Mouse (Mus musculus) spleen, postnatal 4 days (tissue): Measurements from ENCODE around the gene 6430548M08Rik.
A peak's percentile ranks its signal among the peaks of the same experiment; 100 is the strongest.

ENCODE experiments used
- DNase-seq, 2 experiments: peaks; one replicate each; pipeline ENCODE4 v3.0.0; 2022; ENCODE audit warnings: low spot score in 2 of 2

Gene 6430548M08Rik

DNA sequence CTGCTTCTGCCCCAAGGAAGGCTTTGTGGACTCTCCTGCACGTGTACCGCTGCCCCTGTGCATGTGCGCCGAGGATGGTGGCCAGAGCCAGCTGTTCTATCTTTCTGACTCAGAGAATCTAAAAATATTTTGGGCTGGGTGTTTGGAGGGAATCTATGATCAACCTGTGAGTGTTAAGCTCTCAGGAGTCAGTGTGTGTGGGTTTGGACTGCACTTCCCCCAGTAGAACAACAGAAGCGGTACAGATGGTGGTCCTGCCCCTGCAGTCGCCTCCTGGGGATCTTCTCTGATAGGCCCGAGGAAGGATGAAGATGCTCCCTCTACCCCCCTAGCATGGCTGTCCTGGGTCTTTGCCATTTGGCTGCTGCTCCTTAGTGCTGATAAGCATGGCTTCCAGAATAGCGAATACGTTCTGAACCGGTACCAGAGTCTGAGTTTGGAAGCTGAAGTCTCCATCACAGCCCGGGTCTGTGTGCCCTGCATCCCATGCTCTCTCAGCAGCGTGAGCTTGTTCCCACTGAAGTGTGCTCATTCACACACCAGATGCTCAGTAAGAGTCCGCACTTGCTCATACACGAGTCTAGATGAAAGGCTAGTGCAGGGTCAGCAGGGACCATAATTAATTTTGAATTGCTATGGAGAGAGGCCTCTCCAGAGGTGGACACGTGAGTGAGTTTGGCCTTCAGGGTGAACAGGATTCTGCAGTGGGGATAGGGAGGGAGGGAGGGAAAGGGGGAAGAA, 30.1 kb downstream of the 6430548M08Rik start:
- no peak for DNase-seq

DNA sequence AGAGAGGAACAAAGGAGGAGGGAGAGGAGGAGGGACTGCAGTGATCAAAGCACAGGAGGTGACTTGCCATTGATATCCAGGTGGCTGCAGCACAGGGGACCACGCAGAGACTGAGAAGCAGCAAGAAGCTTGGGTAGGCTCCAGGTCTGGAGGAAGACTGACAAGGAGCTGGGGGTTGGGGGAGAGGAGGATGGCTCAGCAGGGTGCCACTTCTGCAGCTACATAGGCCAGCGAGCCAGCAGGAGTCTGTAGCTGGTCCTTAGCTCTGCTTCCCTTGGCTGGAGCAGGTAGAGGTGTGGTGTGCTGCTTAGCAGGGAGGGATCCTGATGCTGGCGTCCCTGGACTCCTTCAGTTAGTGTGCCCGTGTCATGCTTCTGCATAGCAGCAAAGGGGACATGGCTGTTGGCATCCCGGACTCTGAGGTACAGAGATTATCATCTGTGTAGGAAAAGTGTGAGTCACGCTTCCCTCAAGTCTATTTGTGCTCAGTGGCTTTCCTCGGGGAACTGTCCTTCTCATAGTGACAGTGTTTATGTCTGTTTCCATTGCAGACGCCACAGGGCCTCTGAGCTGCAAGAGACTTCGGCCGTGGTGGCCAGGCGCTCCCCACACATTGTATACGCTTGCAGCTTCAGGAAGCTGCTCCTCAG, 30.8 kb downstream of the 6430548M08Rik start:
- DNase-seq = no peak

DNA sequence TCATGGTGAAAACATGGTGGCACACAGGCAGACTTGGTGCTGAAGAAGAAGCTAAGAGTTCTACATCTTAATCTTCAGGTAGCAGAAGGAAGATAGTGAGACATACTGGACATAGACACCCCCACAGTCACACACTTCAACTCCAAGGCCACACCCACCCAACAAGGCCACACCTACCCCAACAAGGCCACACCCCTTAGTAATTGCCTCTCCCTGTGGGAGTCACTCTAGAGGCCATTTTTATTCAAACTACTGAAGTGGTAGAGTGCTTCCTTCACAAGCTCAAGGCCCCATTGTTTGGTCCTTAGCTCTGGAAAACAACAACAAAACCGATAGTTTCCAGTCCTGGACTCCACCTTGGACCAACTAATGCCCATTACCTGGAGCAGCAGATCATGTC, 32.1 kb downstream of the 6430548M08Rik start:
- no peak for DNase-seq

DNA sequence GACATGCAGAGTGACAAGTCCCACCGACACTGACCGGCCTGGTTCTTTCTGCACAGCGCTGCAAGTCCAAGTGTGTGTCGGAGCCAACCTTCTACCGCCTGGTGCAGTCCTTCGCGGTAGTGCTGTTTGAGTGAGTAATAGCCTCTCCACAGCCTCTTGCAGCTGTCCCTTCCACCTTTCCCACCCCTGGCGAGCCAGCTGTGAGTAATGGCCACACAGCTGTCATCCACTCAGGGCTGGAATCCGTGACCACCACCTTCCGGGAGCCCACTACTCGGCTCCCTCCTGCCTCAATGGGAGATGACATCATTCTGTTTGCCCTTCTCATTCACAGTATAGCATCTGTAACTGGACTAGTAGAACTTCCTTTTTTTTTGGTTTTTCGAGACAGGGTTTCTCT, 36.1 kb downstream of the 6430548M08Rik start:
- no peak for DNase-seq

DNA sequence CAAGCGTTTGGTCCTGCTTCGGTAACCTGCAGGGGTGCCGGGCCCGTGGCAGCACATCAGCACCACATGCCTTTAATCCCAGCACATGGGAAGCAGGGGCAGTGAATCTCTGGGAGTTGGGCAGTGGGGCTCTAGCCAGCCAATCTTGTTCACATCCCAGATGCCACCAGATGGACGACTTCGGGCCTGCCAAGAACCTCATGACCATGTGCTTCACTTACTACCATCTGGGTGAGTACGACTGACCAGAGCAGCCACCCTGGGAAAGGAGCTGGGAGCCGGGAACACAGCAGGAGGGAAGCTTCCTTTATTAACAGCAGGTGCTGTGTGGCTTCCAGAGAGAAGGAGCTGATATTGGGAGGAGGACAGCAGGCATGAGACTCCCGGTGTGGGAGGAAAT, 37.2 kb downstream of the 6430548M08Rik start:
- DNase-seq = no peak

DNA sequence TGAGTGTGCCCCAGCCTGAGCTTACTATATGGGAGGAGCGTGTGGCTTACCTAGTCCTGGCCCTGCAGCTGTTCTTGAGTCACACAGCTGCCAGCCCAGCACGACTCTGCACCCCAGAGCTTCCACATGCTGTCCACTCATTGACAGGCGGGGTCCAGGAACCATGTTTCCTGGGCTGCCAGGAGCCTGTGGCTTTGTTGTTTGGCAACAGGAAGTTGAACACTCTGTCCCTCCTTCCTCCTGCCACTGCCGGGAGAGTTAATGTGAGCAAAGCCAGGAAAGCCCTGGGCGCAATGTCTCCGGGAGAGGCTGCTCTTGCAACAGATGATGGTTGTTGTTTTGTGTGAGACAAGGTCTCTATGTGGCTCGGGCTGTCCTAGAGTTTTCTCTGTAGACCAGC, 38.7 kb downstream of the 6430548M08Rik start:
- DNase-seq = peak in 1 of 2 experiments; percentile 33

DNA sequence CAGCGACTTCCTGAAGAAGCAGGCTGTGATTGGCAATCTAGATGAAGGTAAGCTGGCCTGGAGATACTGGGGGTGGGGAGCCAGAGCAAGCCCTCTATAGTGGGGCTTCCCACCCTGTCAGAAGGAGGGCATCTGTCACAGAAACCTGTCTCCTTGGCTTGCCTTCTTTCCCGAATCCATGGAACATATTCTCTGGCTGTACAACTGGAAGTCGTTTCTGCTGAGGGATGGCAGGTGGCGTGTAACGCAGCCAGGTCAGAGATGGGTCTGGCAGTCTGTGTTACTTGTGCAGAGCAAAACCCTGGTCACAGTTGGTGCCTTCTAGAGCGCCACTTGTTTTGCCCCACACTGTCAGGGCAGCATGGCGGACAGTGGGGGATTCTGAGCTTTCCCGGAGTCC, 46.4 kb downstream of the 6430548M08Rik start:
- DNase-seq = no peak

DNA sequence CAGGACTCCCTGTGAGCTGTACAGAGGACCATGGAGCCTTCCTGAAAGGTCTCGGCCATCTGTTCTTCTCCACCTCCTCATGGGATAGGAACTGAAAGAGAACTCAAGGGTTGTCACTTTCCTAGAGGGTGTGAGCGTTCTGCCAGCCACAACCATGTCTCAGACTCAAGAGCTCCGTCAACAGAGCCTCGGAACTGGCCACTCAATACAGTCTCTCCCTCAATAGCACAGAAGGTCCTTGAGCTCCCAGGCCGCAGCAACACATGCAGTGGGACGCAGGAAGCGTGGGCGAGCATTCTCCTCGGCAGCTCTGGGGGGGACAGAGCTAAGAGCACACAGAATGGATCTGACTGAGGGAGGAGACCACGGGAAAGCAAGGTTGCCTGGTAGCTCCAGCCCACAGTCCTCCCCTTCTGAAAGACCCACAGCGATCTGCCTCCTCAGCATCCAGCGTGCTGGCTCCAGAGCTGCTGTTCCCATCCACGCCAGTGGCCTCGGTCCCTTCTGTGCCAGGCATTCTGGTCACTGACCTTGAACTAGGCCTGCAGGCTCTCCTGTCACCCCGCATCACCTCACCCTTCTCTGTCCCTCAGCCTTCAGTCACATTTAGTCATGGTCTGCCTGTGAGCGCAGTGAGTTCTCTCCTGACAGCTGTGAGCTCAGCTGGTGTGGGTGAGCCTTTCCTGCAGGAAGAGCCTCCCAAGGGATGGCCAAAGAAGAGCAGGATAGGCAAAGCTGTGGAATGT, 47.9 kb downstream of the 6430548M08Rik start:
- DNase-seq = no peak

DNA sequence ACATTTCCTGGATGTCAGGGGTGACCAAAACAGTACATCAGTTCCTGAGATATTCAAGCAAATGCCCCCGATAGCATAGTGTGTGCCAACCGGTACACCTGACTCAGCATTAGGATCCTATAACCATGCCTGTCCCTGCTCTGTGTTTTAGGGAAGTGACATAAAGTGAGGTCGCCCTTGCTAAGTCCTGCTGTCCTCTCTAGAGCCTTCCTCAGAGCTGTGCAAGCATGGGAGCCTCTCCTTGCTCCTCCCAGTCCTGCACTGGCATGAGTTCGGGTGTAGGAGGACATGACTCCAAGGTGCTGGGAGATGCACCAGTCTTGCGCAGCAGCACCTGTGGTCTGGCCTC, 48.4 kb downstream of the 6430548M08Rik start:
- DNase-seq = no peak

DNA sequence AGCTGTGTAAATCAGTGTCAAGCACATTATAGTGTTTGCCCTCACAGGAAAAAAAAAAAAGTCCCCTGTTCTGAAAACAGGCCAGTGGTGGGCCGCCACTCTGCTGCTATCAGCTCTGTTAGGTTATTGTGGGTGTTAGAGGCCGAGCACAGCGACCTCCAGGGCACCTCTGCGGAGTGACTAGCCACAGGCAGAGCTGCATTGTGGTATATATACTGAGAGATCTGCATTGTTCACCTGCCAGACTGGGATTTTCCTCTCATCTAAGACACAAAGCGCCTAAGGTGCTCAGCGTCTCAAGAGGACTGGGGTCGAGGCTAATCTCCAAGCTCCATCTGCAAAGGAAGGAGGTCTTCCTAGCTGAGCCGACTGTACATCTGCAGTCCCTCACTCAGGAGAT, 49.4 kb downstream of the 6430548M08Rik start:
- DNase-seq = no peak

DNA sequence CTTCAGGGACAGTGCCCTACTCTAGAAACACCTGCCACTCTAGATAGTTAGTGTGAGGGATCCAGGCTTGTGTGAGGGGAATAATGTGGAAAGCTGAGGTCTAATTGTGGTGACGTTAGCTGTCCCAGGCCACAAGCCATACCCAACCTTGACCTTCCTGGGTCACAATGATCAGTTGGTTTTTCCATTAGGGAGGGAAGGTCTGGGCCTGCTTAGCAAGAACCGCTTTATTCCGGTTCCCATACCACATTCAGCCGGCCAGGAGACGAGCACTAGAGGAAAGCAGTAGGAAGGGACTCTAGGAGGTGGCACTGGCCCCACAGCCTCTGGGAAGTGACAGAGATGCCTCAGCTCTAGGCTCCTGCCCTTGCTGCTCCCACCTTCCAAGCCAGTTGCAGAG, 50.1 kb downstream of the 6430548M08Rik start:
- DNase-seq = no peak

DNA sequence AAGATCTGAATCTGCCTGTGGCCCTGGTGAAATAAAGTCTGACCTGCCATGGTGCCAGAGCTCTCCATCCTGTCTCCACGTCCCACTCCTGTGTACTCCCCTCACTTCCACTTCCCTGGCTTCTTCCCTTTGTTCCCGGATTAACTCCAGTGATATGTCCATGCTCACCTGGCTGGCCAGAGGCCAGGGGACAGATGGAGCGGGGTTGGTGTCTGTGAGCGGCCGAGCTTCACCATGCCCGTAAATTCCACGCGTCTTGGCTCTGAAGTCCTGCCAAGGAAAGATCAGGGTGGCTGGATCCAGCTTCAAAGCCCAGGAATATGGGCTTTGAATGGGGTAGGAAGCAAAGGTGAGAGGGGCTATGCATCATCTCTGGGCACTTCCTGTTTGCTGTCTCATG, 53.2 kb downstream of the 6430548M08Rik start:
- no peak for DNase-seq

DNA sequence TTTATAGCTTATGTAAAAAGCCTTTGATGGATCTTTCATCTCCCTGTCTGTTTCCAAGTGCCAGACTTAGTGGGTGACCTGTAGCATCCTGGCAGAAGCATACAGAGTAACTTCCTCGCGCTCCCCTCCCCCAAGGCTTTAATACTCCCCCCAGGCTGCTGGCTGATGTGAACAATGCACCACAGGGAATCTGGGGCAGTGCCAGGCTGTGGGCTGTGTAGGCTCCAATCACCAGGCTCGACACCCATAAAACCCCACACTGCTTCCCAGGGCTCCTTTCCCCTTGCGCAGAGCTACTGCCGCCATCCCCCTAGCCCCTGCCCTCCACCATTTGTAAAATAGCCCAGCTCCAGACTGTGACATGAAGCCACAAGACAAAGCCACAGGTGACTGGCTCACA, 53.9 kb downstream of the 6430548M08Rik start:
- no peak for DNase-seq

DNA sequence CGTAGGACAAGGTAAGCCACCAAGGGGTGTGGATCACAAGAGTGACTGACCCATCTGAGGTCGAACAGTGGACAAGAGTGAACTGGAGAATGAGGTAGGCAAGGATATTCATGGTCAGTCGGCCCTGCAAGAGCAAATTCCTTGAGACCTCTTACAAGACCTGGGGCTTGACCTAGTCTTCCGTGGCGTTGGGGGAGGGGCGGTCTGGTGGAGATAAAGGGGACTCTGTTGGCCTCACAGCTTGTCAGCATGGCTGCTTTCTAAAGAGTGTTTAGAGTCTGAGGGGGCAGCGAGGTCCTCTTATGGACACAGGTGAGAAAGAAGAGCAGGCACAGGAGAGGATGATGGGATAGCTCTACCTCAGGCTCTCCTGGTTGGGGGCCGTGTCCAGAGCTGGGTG, 55.2 kb downstream of the 6430548M08Rik start:
- DNase-seq = no peak

DNA sequence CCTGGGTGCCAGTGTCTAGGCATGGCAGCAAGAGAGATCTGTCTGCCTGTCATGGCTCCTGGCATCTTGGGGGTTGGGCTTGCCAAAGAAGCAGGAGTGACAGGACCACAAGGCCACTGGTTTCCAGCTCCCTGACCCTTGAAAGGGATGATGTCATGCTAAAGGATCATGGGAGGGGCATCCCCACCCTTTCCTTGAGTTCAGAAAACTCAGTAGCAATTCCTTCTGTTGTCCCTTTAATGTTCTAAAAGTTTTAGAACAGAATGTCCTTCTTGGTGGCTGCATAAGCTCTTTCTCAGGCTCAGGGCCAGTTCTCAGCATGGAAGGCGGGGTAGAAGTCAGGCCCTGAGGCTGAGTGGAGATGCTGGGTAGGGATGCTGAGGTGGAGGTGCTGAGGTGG, 59.2 kb downstream of the 6430548M08Rik start:
- DNase-seq = no peak

DNA sequence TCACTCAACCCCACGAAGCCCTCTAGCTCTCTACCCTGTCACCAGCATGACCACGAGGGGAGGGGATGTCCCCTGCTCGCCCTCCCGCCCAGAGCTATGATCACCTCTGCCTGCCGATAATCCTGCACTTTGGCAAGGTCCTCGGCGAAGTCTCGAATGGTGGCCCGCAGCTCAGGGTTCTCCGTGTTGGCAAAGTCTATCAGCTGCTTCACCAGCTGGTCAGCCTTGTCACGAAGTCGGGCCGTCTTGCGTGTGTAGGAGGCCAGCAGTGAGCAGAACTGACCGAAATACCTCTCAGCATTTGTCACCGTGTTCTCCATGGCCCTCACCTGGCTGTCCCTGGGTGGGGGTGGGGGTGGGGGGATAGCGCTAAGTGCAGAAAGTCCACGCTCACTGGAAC, 60.7 kb downstream of the 6430548M08Rik start:
- no peak for DNase-seq

DNA sequence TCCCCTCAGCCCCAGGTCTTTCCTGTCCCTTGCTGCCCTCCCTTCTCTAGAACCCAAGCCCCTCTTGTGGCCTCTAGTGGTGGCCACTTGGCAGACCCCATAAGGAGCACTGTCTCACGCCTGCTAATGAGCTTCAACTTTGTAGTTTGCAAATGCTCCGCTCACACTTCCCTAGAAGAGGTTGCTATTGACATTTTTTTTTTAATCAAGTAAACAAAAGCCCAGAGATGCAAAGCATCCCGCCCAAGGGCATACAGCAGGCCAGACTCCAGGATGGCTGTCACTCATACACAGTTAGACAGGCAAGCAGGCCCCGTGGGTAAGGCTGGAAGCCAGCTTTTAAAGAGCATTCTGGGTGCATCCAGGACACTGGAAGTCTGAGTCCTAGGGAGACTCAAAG, 62.7 kb downstream of the 6430548M08Rik start:
- no peak for DNase-seq

DNA sequence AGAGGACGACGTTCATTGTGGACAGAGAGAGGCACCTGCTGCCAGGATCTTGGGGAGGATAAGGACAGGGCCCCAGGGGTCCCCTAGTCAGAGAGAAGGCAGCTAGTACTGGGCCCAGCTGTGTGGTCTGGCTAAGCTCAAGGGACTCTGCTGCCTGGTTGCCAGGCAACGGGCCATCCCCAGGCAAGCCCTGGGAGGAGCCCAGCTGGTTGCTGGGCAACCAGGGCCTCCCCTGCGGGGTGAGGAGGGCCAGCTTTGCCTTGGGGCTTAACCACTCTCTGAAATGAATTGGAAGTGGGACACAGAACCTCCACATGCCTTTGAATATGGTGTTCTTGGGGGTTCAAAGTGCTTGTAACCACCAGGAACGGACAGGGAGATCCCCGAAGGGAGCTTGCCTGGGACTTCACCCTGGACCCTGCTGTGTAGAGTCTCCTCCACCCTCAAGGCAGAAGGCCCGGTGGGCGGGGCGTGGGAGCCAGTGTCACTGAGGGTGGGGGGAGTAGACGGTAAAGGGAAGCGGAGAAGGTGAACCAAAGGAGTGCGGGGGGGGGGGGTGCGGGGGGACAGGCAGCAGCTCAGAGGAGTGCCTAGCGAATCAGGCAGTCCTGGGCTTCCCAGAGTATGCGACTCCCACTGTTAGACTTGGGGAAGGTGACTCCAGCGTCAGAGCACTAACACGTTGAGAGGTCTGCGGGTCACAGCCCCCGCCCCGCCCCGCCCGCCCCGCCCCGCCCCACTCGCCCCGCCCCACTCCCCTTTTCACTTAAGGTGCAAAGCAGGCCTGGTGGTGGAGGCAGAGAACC, 63.6 kb downstream of the 6430548M08Rik start, which contains the start of gene Fam92b:
Gene Fam92b (minus strand): TSS at position 149 of the 806 bp plus-strand sequence.
- peak in 1 of 2 experiments; percentile 43 for DNase-seq

DNA sequence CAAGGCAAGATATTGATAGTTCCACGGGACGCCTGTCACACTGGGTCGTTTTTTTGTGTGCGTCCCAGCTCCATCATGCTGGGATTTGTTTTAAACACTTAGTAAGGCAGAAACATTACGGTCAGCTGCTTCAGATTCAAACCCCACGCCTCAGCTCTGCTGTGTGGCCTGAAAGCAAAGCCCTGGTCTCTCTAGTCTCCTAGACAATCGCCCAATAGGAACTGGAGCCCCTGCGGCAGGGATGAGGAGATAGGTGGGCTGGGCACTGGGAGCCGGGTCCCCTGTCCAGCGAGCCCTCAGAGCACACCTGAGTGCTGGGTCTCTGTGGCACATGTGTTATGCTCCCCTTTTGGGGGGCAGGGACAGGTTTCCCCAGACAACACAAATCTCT, 64.2 kb downstream of the 6430548M08Rik start:
- no peak for DNase-seq

DNA sequence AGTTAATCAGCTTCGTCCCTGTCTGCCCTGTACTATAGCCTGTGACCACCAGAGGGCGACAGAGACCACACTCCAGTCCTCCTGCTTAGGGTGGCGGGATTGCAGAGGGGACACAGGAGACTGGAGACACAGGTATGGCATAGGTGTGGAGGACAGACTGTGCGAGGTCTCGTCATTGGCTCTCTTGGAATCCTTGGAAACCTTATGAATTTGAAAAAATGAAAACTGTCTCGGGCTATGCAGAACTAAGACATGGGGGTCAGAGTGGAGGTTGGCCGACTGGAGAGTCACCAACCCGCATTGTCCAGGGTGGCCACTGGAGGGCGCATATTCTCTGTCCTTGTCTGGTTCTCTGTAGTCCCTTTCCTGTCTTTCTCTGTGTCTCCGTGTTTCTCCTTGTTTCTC, 65.1 kb downstream of the 6430548M08Rik start:
- peak; percentile 80 to 95 for DNase-seq

DNA sequence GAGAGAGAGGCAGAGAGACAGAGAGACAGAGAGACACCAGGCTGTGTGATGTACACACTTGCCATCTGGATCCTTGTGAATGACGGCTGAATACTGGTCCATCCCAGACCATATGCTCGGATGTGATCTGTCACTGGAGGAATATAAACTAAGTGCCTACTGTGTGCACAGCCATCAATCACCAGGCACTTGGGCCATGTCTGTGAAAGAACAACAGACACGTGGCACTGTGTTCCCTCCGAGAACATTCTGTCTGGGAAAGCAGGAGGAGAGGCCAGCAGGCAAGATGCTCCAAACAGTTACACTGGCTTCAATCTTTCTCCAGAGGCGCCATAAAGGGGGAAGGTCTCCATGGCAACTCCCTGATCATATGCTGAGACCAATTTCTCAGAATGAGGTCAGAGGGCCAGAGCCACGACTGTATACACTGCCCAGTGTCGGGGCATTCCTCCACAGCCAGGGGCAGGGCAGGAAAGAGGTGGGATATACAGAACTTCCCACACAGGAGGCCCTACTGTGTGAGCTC, 66.6 kb downstream of the 6430548M08Rik start:
- no peak for DNase-seq

DNA sequence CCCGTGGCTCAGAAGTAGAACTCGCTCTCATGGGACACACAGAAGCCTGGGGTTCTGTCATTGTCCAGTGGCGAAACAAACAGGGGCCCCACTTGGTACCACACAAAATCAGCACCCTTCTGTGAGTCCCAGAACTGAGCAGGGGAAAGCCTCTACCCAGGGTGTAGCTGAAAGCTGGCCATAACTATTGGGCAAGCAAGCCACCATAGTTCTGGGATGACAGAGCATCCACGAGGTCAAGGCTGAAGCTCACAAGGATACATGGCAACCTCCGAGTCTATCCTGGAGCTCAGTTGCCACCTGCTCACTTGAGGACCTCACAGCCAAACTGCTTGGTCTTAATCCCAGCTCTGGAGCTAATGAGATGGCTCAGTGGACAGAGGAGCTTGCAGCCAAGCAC, 67.3 kb downstream of the 6430548M08Rik start:
- DNase-seq = no peak
